Mouse (Mus musculus): ENCODE results near the gene Zdhhc4.

- TF ChIP-seq CTCF (IDR thresholded peaks at IDR 0.05; ENCODE audit: low read depth): no peak
- no peak for TF ChIP-seq EP300 (IDR thresholded peaks at IDR 0.05; ENCODE audit: low read depth)
These were observed 24.8 kb downstream of the Zdhhc4 start for GRCm38 (mm10) chr5:143304251-143304650.

Measured in liver, embryonic 14.5 days (tissue).